ENCODE assay signal across 25 mouse cellular contexts in the genomic region with DNA sequence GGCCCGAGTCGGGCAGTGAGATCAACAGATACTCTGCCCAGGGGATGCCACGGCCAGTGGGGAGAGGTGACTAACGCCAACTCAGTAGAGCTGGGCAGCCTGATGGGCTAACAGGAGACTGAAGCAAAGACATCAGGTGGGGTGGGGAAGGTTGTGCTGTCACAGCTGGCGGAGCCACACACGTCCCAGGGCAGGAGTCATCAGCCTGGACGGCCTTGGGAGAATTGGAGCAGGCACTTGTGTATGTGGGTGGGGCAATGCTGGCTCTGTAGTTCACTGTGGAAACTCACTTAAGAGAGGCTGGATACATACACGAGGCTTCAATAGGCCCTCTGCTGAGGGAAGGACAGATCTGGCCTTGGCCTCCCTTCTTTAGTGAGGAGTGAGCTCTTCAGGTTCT. TPM values are rescaled to one million over a fixed set of nuclear protein-coding genes. Genes with fewer than 3 reads are reported as not detected.
DNase-seq lines count a peak whose midpoint lies in the region; ATAC-seq lines count a peak whose summit lies in the region.
"Had no signal": no experiment of that assay in that cellular context is flagged by ENCODE, and none has a peak within 500 bp of the region (broad histone marks: within the 10 kb centered on the region; RNA-seq: fewer than 3 reads in every experiment).

No protein-coding gene starts in this region.

- ATAC-seq in megakaryocyte, adult 5-6 weeks (ENCODE audit: poor library complexity, severe bottlenecking): no peak
- ATAC-seq: forebrain, postnatal 0 days had no signal

- peaks cover 8% of the 10 kb centered on the region for H3K27me3 ChIP-seq in megakaryocyte, embryonic 14.5 days (replicated peaks)
- H3K27me3 ChIP-seq: embryonic facial prominence, embryonic 15.5 days; forebrain, embryonic 12.5 days; heart, embryonic 13.5 days; hindbrain, embryonic 15.5 days; limb, embryonic 12.5 days; liver, embryonic 15.5 days; lung, embryonic 15.5 days; neural tube, embryonic 12.5 days had no signal

- no peaks in the 10 kb centered on the region for H3K79me2 ChIP-seq in macrophage (ENCODE audit: inconsistent target)

- DNase-seq in adrenal gland, postnatal 10 days: peak; percentile 44
- no peak for DNase-seq in adrenal gland, adult 8-10 months
- peak; percentile 68 for DNase-seq in adrenal gland, postnatal 14 days
- no peak for DNase-seq in embryo, embryonic 10 days (ENCODE audit: low spot score)
- DNase-seq: cerebellum, adult 2 months; forebrain, postnatal 0 days; heart, postnatal 10 days; kidney, adult 18-20 months; kidney, postnatal 4 days; layer of hippocampus, adult 9-11 months; right cerebral cortex, adult 18-20 months had no signal

- peak overlapping the region; percentile 27 for H3K27ac ChIP-seq in macrophage
- H3K27ac ChIP-seq: embryonic facial prominence, embryonic 10.5 days; embryonic facial prominence, embryonic 15.5 days; forebrain, embryonic 12.5 days; heart, embryonic 13.5 days; hindbrain, embryonic 15.5 days; kidney, postnatal 0 days; limb, embryonic 12.5 days; liver, embryonic 15.5 days; lung, embryonic 15.5 days; neural tube, embryonic 12.5 days had no signal

- WGBS in macrophage (ENCODE audit: missing documents): 58% methylated on average over 8 of the region's 8 CpGs

- H3K9me3 ChIP-seq in megakaryocyte, embryonic 14.5 days: no peaks in the 10 kb centered on the region
- H3K9me3 ChIP-seq: embryonic facial prominence, embryonic 10.5 days; embryonic facial prominence, embryonic 15.5 days; forebrain, embryonic 12.5 days; heart, embryonic 13.5 days; hindbrain, embryonic 15.5 days; limb, embryonic 12.5 days; liver, embryonic 15.5 days; lung, embryonic 15.5 days; neural tube, embryonic 12.5 days had no signal

- H3K4me3 ChIP-seq in megakaryocyte, embryonic 14.5 days (replicated peaks): peak overlapping the region; percentile 81
- H3K4me3 ChIP-seq in macrophage (ENCODE audit: inconsistent target): no peak overlapping the region
- H3K4me3 ChIP-seq: embryonic facial prominence, embryonic 10.5 days; embryonic facial prominence, embryonic 15.5 days; forebrain, embryonic 12.5 days; heart, embryonic 13.5 days; hindbrain, embryonic 15.5 days; limb, embryonic 12.5 days; liver, embryonic 15.5 days; lung, embryonic 15.5 days; myocyte; neural tube, embryonic 12.5 days had no signal

- peaks cover 61% of the 10 kb centered on the region for H3K36me3 ChIP-seq in megakaryocyte, embryonic 14.5 days (replicated peaks; ENCODE audit: low read length)
- H3K36me3 ChIP-seq in macrophage (ENCODE audit: inconsistent target): peaks cover 24% of the 10 kb centered on the region; the same call in 1 of the 2 replicates

- H3K4me1 ChIP-seq in megakaryocyte, embryonic 14.5 days: peaks cover 47% of the 10 kb centered on the region

RNA-seq across cellular contexts. Expression of a gene that starts 8.5 kb away (rescaled TPM):
- 100 to 1,000 TPM; 253 to 281 TPM for total RNA-seq in adrenal gland, postnatal 10 days (2021)
- 100 to 1,000 TPM; 187 to 284 (median 230) TPM for total RNA-seq in adrenal gland, adult 8-10 months (2022)
- 44.9 and 59.7 TPM in 2 replicates for polyA plus RNA-seq in megakaryocyte, embryonic 14.5 days (2012; ENCODE audit: insufficient read depth, low replicate concordance)
- total RNA-seq in megakaryocyte, adult 5-6 weeks (2015): 22.7 and 25.3 TPM in 2 replicates
- total RNA-seq in megakaryocyte, adult 5-6 weeks (2017): 57.6 and 69.2 TPM in 2 replicates
- total RNA-seq in adrenal gland, postnatal 14 days (2021): 249 and 251 TPM in 2 replicates
- 10 to 100 TPM in 18 of 26 experiments, 1 to 10 TPM in 8; 4.3 to 35.5 (median 13.3) TPM for total RNA-seq in macrophage (2018; cell fraction: chromatin; rRNA removed)
- total RNA-seq in macrophage (2018; cell fraction: cytosol; rRNA removed): 10 to 100 TPM; 20.5 to 40.4 (median 29.0) TPM
- total RNA-seq in macrophage (2018; cell fraction: nucleus; rRNA removed): 10 to 100 TPM in 20 of 26 experiments, 1 to 10 TPM in 6; 8.2 to 30.6 (median 14.0) TPM
- 30.3 to 37.8 TPM (median 37.5 TPM) in 3 replicates for polyA plus RNA-seq in macrophage (2018)

RNA-seq across cellular contexts. Expression of a gene that starts 23.9 kb away (rescaled TPM):
- total RNA-seq in adrenal gland, postnatal 10 days (2021): 10 to 100 TPM; 13.2 to 14.9 TPM
- 10 to 100 TPM; 20.1 to 22.4 (median 21.3) TPM for total RNA-seq in adrenal gland, adult 8-10 months (2022)
- 1.3 and 2.9 TPM in 2 replicates for polyA plus RNA-seq in megakaryocyte, embryonic 14.5 days (2012; ENCODE audit: insufficient read depth, low replicate concordance)
- 2.2 and 3.0 TPM in 2 replicates for total RNA-seq in megakaryocyte, adult 5-6 weeks (2015)
- 7.4 and 8.8 TPM in 2 replicates for total RNA-seq in megakaryocyte, adult 5-6 weeks (2017)
- total RNA-seq in adrenal gland, postnatal 14 days (2021): 16.5 and 17.9 TPM in 2 replicates
- 10 to 100 TPM in 7 of 26 experiments, 1 to 10 TPM in 19; 4.7 to 16.1 (median 8.9) TPM for total RNA-seq in macrophage (2018; cell fraction: chromatin; rRNA removed)
- 1 to 10 TPM; 4.1 to 9.0 (median 6.9) TPM for total RNA-seq in macrophage (2018; cell fraction: cytosol; rRNA removed)
- 10 to 100 TPM in 4 of 26 experiments, 1 to 10 TPM in 22; 4.4 to 17.7 (median 7.3) TPM for total RNA-seq in macrophage (2018; cell fraction: nucleus; rRNA removed)
- polyA plus RNA-seq in macrophage (2018): 6.1 to 17.2 TPM (median 6.1 TPM) in 3 replicates

Comparison
In these comparisons a context has a peak if more than half of its experiments do, and no peak if none do; other contexts are left out.
1. DNase-seq: peak in adrenal gland, postnatal 10 days (single experiment) and adrenal gland, postnatal 14 days (single experiment); none in adrenal gland, adult 8-10 months (single experiment) and embryo, embryonic 10 days (single experiment).